Mouse (Mus musculus) urinary bladder, postnatal 14 days (tissue): Measurements from ENCODE around the gene Ubl7.
A peak's percentile ranks its signal among the peaks of the same experiment; 100 is the strongest.
"Not testable (repeated sequence)": the region's sequence is repeated elsewhere in the genome, so short reads cannot be mapped to it uniquely, and the experiment has no call there.

Source experiments
- DNase-seq: peaks from one replicate; pipeline ENCODE4 v3.0.0; 2021; ENCODE audit warnings: low spot score

The Ubl7 gene

DNA sequence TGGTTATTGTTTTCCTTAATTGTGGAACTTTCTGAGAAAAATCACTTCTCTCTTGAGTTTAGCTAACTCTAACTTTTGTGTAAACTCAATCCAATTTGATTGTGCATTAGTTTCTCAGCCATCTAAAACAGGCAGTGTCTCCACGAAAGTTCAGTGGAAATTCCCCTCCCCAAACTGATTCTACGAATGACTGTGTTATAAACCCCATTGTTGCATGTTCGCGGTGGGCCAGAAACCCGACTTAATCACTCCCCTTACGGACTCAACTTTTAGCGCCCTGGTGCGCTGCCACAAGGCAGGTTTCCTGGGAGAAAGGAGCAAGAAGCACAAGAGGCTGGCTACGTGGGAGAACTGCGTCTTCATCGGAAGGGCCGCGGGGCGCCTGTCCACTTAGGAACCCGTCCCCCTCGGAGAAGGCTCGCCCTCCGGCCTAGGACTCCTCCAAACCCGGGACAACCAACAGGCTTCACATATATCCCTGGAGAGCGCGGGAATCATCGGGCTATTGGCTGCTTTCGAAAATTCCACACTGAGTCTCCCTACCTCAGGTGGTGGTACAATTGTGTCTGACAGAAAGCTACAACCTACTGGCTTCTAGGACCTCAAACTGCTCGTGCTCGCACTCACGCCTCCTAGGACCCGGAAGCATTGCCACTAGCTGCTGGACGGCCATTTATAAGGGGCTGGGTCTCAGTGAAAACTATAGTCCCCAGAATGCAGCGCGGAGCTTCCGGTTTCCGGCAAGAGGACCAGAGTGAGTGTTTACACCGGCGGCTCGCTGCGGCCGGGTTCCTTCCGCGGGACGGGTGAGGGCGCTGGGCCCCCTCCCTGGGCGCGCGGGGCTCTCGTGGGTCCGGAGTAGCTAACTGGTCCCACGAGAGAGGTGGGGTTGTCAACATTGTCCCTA is at the start of gene Ubl7:
Gene Ubl7, plus strand, starts transcription at position 726 of the 907 bp plus-strand sequence.
- DNase-seq: peak; percentile 92

DNA sequence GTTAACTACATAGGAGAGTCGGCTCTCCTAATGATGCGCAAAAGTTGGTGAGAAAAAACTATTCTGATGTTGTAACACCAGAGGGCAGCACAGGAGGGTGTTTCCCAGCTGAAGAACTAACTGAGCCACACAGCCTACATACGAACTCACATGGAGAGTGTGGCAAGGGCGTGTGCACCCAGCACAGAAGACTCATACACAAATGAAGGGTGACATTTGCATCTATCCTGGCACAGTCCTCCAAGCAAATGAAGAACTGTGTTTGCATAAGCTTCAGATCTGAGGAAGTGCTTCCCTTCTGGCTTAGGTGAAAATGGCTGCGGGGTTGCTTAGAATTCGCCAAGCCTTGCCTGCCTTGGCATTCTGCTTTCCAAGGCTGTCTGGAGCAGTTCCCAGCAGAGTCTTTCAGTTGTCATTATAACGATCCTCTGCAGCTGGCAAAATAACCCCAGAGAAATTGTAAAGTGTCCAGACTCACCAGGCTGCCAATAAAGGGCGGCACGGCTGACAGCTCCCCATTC is 48.8 kb upstream of the Ubl7 start:
- peak; percentile 28 for DNase-seq

- no peak for DNase-seq
Measured at GRCm38 (mm10) chr9:57864336-57864735, 46.4 kb upstream of the Ubl7 start.

GRCm38 (mm10) chr9:57866530-57866929 is 44.2 kb upstream of the Ubl7 start:
- peak; percentile 28 for DNase-seq

GRCm38 (mm10) chr9:57867236-57867635 is 43.5 kb upstream of the Ubl7 start:
- DNase-seq: no peak

DNA sequence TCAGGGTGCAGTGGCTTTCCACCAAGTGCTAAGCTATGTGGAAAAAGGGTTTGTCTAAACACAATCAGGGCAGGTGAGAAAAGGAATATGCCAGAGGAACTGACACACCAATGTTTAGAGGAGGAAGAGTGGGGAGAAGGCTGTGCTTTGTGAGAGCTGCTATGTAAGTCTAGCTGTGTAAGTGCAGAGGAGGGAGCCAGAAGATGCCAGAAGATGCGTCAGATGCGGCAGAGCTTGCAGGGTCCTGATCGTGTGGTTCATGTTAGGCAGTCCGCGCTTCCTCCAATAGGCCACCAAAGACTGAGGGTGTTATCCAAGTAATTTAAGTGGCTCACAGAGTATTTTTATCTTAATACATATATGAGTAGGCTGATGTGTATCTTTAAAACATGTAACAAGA is 42.9 kb upstream of the Ubl7 start:
- DNase-seq: no peak

DNA sequence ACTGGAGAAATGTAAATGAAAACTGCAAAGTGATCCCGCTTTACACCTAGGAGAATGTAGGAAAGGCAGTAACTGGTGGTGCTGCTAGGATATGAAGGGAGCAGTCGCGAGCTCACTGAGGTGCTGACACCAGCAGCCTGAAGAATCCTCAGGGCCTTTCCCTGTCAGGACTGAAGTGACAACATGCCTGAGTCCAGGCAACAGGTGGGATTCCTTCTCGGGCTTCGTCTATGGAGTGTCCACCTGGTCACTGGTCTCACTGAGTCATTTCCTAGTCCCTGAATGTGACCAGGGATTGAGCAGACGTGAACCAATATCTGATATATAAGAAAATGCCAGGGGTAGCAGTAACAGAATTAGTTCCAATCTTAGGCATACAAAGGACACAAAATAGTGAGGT is 42.0 kb upstream of the Ubl7 start:
- no peak for DNase-seq

DNA sequence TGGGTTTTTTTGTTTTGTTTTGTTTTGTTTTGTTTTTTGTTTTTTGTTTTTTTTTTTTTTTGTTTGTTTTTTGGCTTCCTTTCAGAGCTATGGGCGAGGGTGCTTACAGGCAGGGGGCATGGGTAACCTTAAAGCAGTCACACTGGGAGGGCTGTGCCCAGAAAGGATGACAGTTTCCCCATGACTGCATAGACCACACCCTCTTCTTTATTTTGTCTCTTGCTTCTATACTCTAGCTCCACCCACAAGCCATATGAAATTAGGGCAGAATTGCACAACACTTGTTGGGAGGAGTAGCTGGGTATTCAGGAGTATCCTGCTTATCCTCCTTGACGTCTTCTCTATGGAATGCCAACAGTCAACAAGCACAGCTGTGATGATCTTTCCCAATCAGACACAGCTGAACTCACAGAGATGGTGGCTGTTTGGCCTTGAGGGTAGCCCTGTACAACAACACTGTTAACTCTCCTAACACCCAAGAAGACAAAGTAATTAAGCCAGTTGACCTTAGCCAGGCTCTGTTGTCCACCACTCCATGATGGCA is 40.4 kb upstream of the Ubl7 start:
- DNase-seq: no peak

DNA sequence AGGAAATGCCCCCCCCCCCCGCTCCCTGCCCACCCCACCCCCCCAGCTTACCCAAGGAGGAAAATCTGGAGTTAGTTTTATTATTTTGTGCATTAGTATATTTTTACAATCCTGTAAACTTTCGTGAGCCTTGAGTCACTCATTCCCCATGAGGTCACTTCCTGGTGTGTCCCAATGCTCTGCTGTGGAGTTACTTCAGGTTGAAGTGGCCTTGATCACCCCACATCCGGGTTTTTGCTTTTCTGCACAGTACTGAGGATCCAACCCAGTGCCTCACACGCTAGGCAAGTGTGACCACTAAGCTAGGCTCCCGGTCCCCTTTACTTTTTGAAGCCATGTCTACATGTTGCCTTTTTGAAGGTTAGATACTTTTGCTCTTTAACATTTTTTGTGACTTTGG is 36.6 kb upstream of the Ubl7 start:
- no peak for DNase-seq

DNA sequence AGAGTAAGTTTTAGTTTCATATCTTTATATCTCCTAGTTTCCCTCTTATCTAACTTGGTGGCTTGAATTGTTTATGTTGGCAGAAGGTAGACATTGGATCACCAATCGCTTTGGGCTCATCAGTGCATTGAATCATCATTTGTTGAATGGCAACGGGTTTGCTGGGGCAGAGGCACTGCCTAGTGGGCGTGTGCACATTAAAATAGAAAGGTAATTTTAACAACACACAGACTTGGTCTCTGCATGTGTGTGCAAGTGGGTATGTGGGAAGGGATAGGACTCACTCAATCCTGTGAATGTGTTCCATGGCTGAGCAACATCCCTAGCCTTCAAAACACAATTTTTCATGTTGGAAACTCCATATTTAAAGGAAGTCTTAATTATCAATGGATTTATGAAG is 35.8 kb upstream of the Ubl7 start:
- DNase-seq: no peak

GRCm38 (mm10) chr9:57879213-57879612 is 31.6 kb upstream of the Ubl7 start:
- DNase-seq: no peak

DNA sequence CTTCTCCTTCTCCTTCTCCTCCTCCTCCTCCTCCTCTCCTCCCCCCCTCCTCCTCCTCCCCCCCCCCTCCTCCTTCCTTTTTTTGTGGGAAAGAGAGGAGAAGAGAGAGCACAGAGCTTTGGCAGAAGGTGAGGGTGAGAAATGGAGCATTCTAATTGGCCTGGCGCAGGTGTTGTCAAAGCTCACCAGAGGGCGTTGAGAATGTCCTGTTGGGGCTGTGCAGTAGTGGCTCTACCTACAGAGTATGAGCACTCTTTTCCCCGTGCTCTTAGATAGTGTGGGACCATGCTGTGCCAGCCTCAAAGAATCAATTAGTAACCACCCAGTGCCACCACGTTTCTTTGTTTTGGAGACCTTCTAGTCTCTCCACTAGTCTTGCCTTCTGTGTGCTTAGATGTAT is 30.5 kb upstream of the Ubl7 start:
- DNase-seq: no peak

GRCm38 (mm10) chr9:57881781-57882180 is 29.0 kb upstream of the Ubl7 start:
- DNase-seq: not testable (repeated sequence)

GRCm38 (mm10) chr9:57883413-57883812 is 27.4 kb upstream of the Ubl7 start:
- DNase-seq: no peak

DNA sequence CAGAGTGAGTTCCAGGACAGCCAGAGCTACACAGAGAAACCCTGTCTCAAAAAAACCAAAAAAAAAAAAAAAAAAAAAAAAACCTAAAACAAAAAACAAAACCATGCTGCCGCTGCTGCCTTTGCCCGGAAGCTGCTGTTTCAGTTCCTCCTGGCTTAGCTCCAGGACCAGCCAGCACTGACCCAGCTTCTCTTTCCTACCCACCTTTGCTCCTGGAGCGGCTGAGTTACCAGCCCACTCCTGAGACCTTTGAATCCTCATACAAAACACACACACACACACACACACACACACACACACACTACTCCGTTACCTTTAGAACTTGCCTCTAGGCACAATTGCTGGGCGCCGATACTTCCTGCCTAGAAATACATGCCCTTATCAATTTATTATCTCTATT is 22.7 kb upstream of the Ubl7 start:
- DNase-seq: no peak

DNA sequence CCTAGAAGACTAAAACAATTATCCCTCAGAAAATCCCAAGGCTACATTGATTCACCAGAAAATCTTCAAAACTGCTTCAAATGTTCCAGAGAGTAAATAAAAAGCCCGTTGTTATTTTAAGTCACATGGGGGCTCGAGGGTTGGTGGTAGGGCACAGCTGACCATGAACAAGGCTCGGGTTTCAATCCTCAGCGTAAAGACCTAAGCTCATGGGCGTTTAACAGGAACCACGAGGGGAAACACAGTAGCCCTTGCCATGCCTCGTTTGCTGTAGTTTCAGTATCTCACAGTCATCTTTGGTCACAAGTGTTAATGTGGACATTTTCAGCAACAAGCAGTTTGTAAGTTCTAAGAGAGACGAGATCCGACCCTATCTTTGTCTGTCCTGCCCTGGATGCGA is 10.3 kb upstream of the Ubl7 start:
- DNase-seq: no peak

- no peak for DNase-seq
Measured at GRCm38 (mm10) chr9:57901197-57901596, 9.6 kb upstream of the Ubl7 start.

GRCm38 (mm10) chr9:57901601-57902000 is 9.2 kb upstream of the Ubl7 start:
- DNase-seq: no peak

GRCm38 (mm10) chr9:57902132-57902531 is 8.6 kb upstream of the Ubl7 start:
- no peak for DNase-seq

GRCm38 (mm10) chr9:57903589-57904249 is 7.1 kb upstream of the Ubl7 start:
- DNase-seq: no peak

DNA sequence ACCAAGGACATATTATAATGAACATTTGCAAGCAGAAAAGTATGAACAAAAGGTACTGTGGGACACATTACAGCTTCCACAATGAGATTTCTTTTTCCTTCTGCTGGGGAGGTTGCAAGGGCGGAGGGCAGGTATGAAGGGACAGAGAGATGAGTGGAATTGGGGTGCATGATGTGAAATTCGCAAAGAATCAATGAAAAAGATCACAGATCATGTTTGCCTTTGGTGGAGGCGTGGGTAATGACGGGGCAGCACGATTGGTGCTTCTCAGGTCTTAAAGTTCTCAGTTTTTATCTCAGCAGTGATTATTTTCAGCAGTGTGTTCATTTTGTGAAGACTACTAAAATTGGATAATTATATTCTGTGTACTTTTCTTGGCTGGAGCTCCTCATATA is 6.5 kb upstream of the Ubl7 start:
- DNase-seq: no peak

GRCm38 (mm10) chr9:57907206-57907605 is 3.6 kb upstream of the Ubl7 start:
- no peak for DNase-seq

- DNase-seq: no peak
Measured at GRCm38 (mm10) chr9:57912571-57912970, 1.8 kb downstream of the Ubl7 start.
